Mouse (Mus musculus) E14TG2a.4 (cell line): Measurements from ENCODE around the gene Plekhg2.

Source experiments
- CTCF ChIP-seq: conservative IDR thresholded peaks from 2 replicates; pipeline ENCODE4 v1.5.1; 2014; ENCODE audit warnings: low read length
- NANOG ChIP-seq: IDR thresholded peaks from 2 replicates; pipeline ENCODE4 v1.6.1; 2014; ENCODE audit warnings: borderline replicate concordance, low read length, mixed read lengths
- POU5F1 ChIP-seq: IDR thresholded peaks from 2 replicates; pipeline ENCODE4 v1.6.1; 2014; ENCODE audit warnings: low read length, borderline replicate concordance

DNA sequence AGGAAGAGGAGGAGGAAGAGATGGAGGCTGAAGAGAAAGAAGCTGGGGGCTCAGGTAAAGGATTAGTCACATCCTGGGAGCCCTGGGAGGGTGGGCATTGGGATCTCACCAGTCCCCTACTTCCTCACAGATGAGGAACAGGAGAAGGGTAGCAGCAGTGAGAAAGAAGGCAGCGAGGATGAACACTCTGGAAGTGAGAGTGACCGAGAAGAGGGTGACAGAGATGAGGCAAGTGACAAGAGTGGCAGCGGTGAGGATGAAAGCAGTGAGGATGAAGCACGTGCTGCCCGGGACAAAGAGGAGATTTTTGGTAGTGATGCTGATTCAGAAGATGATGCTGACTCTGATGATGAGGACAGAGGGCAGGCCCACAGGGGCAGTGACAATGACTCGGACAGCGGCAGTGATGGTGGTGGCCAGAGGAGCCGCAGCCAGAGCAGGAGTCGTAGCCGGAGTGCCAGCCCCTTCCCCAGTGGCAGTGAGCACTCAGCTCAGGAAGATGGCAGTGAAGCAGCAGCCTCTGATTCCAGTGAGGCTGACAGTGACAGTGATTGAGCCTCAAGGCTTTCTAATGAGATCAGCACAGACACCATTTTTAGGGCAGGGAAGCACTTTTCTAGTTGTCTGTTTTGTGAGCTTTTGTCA, 26.4 kb upstream of the Plekhg2 start:
- TF ChIP-seq CTCF (no peak), POU5F1 (no peak), NANOG (no peak)
